Mouse (Mus musculus) small intestine, adult 2 months (tissue): ENCODE data around the gene Cdk13.

ENCODE experiments used
- CTCF ChIP-seq: fragments of 200-500 bp; IDR thresholded peaks from 2 replicates; pipeline ENCODE4 v1.5.1; 2012; ENCODE audit warnings: low read depth, mild to moderate bottlenecking, control low read depth, inconsistent platforms, low read length, moderate library complexity, mixed read lengths; ENCODE audit not compliant: insufficient replicate concordance, insufficient read length; ENCODE audit errors: extremely low read depth
- POLR2A ChIP-seq: fragments of 200-500 bp; IDR thresholded peaks from 2 replicates; pipeline ENCODE4 v1.6.1; 2012; ENCODE audit warnings: low read depth, mild to moderate bottlenecking, control low read depth, inconsistent platforms, low read length, moderate library complexity

GRCm38 (mm10) chr13:17804058-17804841 lies 647 bp downstream of the Cdk13 start:
- no peak for TF ChIP-seq CTCF
- no peak for TF ChIP-seq POLR2A
